Mouse (Mus musculus): Measurements from ENCODE around the gene Efna5. TPM values are rescaled to one million over a fixed set of nuclear protein-coding genes. Genes with fewer than 3 reads are reported as not detected.

Gene Efna5
- polyA plus RNA-seq, 1 experiment = 0.46 TPM

- Histone ChIP-seq H3K27ac (ENCODE audit: insufficient read depth, low read depth, low read length) (no peak overlapping the region), H3K36me3 (ENCODE audit: control insufficient read depth, insufficient read depth, low read length) (no peaks in the 10 kb centered on the region), H3K4me3 (ENCODE audit: low read depth, low read length) (no peak overlapping the region), H3K27me3 (ENCODE audit: control insufficient read depth, insufficient read depth, low read length) (no peaks in the 10 kb centered on the region), H3K4me1 (ENCODE audit: control insufficient read depth, insufficient read depth, insufficient read length, low read length) (no peaks in the 10 kb centered on the region)
- WGBS = 83% methylated on average over 4 of the region's 4 CpGs
- TF ChIP-seq POLR2A (IDR thresholded peaks at IDR 0.05; ENCODE audit: low read depth, low read length) = no peak
Measured at GRCm38 (mm10) chr17:62766705-62767104, 114.4 kb downstream of the Efna5 start.

- Histone ChIP-seq H3K27ac (ENCODE audit: insufficient read depth, low read depth, low read length) (no peak overlapping the region), H3K4me3 (ENCODE audit: low read depth, low read length) (no peak overlapping the region), H3K27me3 (ENCODE audit: control insufficient read depth, insufficient read depth, low read length) (no peaks in the 10 kb centered on the region), H3K36me3 (ENCODE audit: control insufficient read depth, insufficient read depth, low read length) (no peaks in the 10 kb centered on the region), H3K4me1 (ENCODE audit: control insufficient read depth, insufficient read depth, insufficient read length, low read length) (no peaks in the 10 kb centered on the region)
- 63% methylated on average over 4 of the region's 4 CpGs for WGBS
- no peak for TF ChIP-seq CTCF (IDR thresholded peaks at IDR 0.05; ENCODE audit: extremely low read depth, insufficient read length, insufficient replicate concordance, low read depth, low read length)
- TF ChIP-seq POLR2A (IDR thresholded peaks at IDR 0.05; ENCODE audit: low read depth, low read length) = no peak
Measured at GRCm38 (mm10) chr17:62765165-62765564, 116.0 kb downstream of the Efna5 start.

GRCm38 (mm10) chr17:62756951-62757350 lies 124.2 kb downstream of the Efna5 start:
- TF ChIP-seq CTCF (IDR thresholded peaks at IDR 0.05; ENCODE audit: extremely low read depth, insufficient read length, insufficient replicate concordance, low read depth, low read length) (no peak), POLR2A (IDR thresholded peaks at IDR 0.05; ENCODE audit: low read depth, low read length) (no peak)
- H3K36me3 ChIP-seq (ENCODE audit: control insufficient read depth, insufficient read depth, low read length) = no peaks in the 10 kb centered on the region
- H3K27me3 ChIP-seq (ENCODE audit: control insufficient read depth, insufficient read depth, low read length) = no peaks in the 10 kb centered on the region
- 64% methylated on average over 3 of the region's 3 CpGs for WGBS
- no peak overlapping the region for H3K4me3 ChIP-seq (ENCODE audit: low read depth, low read length)
- no peak overlapping the region for H3K27ac ChIP-seq (ENCODE audit: insufficient read depth, low read depth, low read length)
- no peaks in the 10 kb centered on the region for H3K4me1 ChIP-seq (ENCODE audit: control insufficient read depth, insufficient read depth, insufficient read length, low read length)

- WGBS = 88% methylated on average over 2 of the region's 2 CpGs
- Histone ChIP-seq H3K36me3 (ENCODE audit: control insufficient read depth, insufficient read depth, low read length) (no peaks in the 10 kb centered on the region), H3K4me1 (ENCODE audit: control insufficient read depth, insufficient read depth, insufficient read length, low read length) (no peaks in the 10 kb centered on the region), H3K27me3 (ENCODE audit: control insufficient read depth, insufficient read depth, low read length) (no peaks in the 10 kb centered on the region), H3K27ac (ENCODE audit: insufficient read depth, low read depth, low read length) (no peak overlapping the region), H3K4me3 (ENCODE audit: low read depth, low read length) (no peak overlapping the region)
- TF ChIP-seq POLR2A (IDR thresholded peaks at IDR 0.05; ENCODE audit: low read depth, low read length) = no peak
Measured at GRCm38 (mm10) chr17:62755635-62756034, 125.5 kb downstream of the Efna5 start.

GRCm38 (mm10) chr17:62754638-62755037 lies 126.5 kb downstream of the Efna5 start:
- WGBS = 86% methylated on average over 4 of the region's 4 CpGs
- no peak overlapping the region for H3K4me3 ChIP-seq (ENCODE audit: low read depth, low read length)
- H3K27me3 ChIP-seq (ENCODE audit: control insufficient read depth, insufficient read depth, low read length) = no peaks in the 10 kb centered on the region
- no peaks in the 10 kb centered on the region for H3K36me3 ChIP-seq (ENCODE audit: control insufficient read depth, insufficient read depth, low read length)
- no peak overlapping the region for H3K27ac ChIP-seq (ENCODE audit: insufficient read depth, low read depth, low read length)
- no peaks in the 10 kb centered on the region for H3K4me1 ChIP-seq (ENCODE audit: control insufficient read depth, insufficient read depth, insufficient read length, low read length)
- TF ChIP-seq POLR2A (IDR thresholded peaks at IDR 0.05; ENCODE audit: low read depth, low read length) = no peak
- no peak for TF ChIP-seq CTCF (IDR thresholded peaks at IDR 0.05; ENCODE audit: extremely low read depth, insufficient read length, insufficient replicate concordance, low read depth, low read length)

- Histone ChIP-seq H3K27ac (ENCODE audit: insufficient read depth, low read depth, low read length) (no peak overlapping the region), H3K4me3 (ENCODE audit: low read depth, low read length) (no peak overlapping the region), H3K4me1 (ENCODE audit: control insufficient read depth, insufficient read depth, insufficient read length, low read length) (no peaks in the 10 kb centered on the region), H3K27me3 (ENCODE audit: control insufficient read depth, insufficient read depth, low read length) (no peaks in the 10 kb centered on the region), H3K36me3 (ENCODE audit: control insufficient read depth, insufficient read depth, low read length) (no peaks in the 10 kb centered on the region)
- 35% methylated on average over 2 of the region's 2 CpGs for WGBS
- no peak for TF ChIP-seq POLR2A (IDR thresholded peaks at IDR 0.05; ENCODE audit: low read depth, low read length)
- no peak for TF ChIP-seq CTCF (IDR thresholded peaks at IDR 0.05; ENCODE audit: extremely low read depth, insufficient read length, insufficient replicate concordance, low read depth, low read length)
Measured at GRCm38 (mm10) chr17:62752381-62752889, 128.7 kb downstream of the Efna5 start.

- Histone ChIP-seq H3K36me3 (ENCODE audit: control insufficient read depth, insufficient read depth, low read length) (no peaks in the 10 kb centered on the region), H3K27me3 (ENCODE audit: control insufficient read depth, insufficient read depth, low read length) (no peaks in the 10 kb centered on the region), H3K4me3 (ENCODE audit: low read depth, low read length) (no peak overlapping the region), H3K4me1 (ENCODE audit: control insufficient read depth, insufficient read depth, insufficient read length, low read length) (no peaks in the 10 kb centered on the region), H3K27ac (ENCODE audit: insufficient read depth, low read depth, low read length) (no peak overlapping the region)
- 72% methylated on average over 3 of the region's 3 CpGs for WGBS
- no peak for TF ChIP-seq CTCF (IDR thresholded peaks at IDR 0.05; ENCODE audit: extremely low read depth, insufficient read length, insufficient replicate concordance, low read depth, low read length)
- TF ChIP-seq POLR2A (IDR thresholded peaks at IDR 0.05; ENCODE audit: low read depth, low read length) = no peak
Measured at GRCm38 (mm10) chr17:62750647-62751046, 130.5 kb downstream of the Efna5 start.
